Mouse (Mus musculus): ENCODE results near the gene Pik3r6.

GRCm38 (mm10) chr11:68480660-68481059 lies 22.2 kb upstream of the Pik3r6 start:
- TF ChIP-seq CTCF (IDR thresholded peaks at IDR 0.05; ENCODE audit: extremely low read depth, insufficient read depth, low read length) (no peak), POLR2A (IDR thresholded peaks at IDR 0.05; ENCODE audit: extremely low read depth, insufficient read depth, low read length) (no peak)

Measured in cortical plate, adult 2 months (tissue).